Mouse (Mus musculus) liver, embryonic 18 days (tissue): ENCODE measurements around the gene Ado. TPM values are rescaled to one million over a fixed set of nuclear protein-coding genes. Genes with fewer than 3 reads are reported as not detected.

Experiments used
- polyA plus RNA-seq: library from polyadenylated mRNA; depleted of rRNA; stranded (reverse); fragments of >200 nt; gene quantifications from 2 replicates; pipeline ENCODE4 v1.2.3, GENCODE M21; 2012; rRNA removed

Ado gene
- polyA plus RNA-seq = 2.8 and 2.9 TPM in 2 replicates

DNA sequence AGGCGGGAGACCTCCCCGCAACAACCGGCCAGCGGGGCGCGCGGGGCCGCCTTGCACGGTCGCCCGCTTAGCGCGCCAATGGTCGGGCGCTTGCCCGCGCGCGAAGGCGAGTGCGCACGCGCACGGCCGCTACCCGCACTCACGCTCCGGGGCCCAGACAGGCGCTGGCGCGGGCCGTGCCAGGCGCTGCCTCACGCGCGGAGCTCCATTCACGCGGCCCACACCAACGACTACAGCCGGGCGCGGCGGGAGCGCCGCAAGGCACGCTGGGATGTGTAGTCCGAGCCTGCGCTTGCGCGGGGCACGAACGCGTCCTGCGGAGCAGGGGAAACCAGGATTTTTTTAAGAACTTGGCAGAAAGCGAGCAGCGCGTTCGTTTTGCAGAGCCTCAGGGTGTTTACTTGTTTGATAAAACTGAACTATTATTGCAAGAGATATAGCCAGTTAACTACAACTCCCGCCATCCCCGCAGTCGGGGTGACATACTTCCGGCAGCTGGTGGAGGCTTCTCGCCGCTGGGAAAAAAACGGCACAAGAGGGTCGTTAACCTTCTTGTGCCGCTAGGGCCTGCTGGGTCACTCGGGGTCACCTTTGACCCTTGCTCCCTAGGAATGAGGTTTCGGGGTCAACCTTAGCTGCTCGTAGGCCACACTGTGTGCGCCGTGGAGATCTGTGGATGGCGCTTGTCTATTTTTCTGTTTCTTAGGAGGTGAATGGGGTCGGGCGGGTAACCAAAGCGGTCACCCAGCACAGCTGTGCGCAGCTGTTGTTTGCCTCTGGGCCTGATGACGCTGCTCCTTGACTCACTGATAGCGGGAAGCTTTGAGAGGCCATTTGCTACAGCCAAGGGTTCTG is at the start of gene Ado:
TSS of gene Ado (minus strand) at position 79 of the 855 bp plus-strand sequence.

DNA sequence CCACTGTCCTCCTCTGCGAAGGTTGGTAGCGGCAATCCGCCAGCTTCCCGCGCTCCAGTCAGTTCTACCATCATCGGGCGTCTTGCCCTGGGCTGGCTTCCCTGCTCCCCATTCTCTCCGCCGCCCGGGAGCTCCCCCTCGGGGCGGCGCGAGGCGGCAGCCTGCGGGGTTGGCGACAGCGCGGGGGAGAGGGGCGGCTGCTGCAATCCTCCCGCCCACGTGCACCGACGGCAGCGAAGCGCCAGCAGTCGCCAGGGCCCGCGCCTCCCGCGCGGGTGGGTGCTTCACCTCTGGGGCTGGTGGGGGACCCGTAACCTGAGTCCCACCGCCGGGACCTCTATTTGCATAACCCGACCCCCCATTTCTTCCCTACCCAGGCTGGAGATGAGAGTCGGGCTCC is 13.5 kb downstream of the Ado start, which contains the start of gene Egr2:
TSS of gene Egr2 (plus strand) at position 220 of the 400 bp plus-strand sequence.

Other genes with a start within 250 kb of the Ado start
- gene Egr2, start 13.5 kb downstream of the Ado start, polyA plus RNA-seq = 0.05 and 0.19 TPM in 2 replicates